Mouse (Mus musculus) gastrocnemius, postnatal 36 days (tissue): ENCODE data around the gene Mpc1. TPM values are rescaled to one million over a fixed set of nuclear protein-coding genes. Genes with fewer than 3 reads are reported as not detected.

Source experiments
- DNase-seq, 2 experiments: peaks; one replicate each; pipeline ENCODE4 v3.0.0; 2022
- intact Hi-C: fragments of 180-260 bp; cut with DNase I; formaldehyde crosslinking; loops from one replicate; pipeline ENCODE4 v1.15.1; 2025
- total RNA-seq, 2 experiments: library from RNA; stranded (reverse); gene quantifications; 2 replicates each; pipeline ENCODE4 v1.2.3; 2021

Mpc1 gene
- total RNA-seq, 2 experiments from 2014 or later: 378 to 448 TPM

- no peak for DNase-seq
- intact Hi-C loops: no loop called here
Observed at GRCm38 (mm10) chr17:8276680-8277079, 6.0 kb upstream of the Mpc1 start.

GRCm38 (mm10) chr17:8277266-8277665 is 5.4 kb upstream of the Mpc1 start:
- DNase-seq: no peak
- intact Hi-C loops: no loop called here

GRCm38 (mm10) chr17:8278356-8278755 is 4.3 kb upstream of the Mpc1 start:
- DNase-seq: no peak
- intact Hi-C loops: no loop called here

GRCm38 (mm10) chr17:8283526-8284253 is 986 bp downstream of the Mpc1 start:
- intact Hi-C loops: no loop called here

GRCm38 (mm10) chr17:8284254-8284661 is 1.6 kb downstream of the Mpc1 start:
- intact Hi-C loops: no loop called here
- peak; percentile 28 to 32 for DNase-seq

More at GRCm38 (mm10) chr17:8283526-8284253, 986 bp downstream of the Mpc1 start:
- peak; percentile 89 to 94 for DNase-seq

- intact Hi-C loops: no loop called here
- no peak for DNase-seq
Observed at GRCm38 (mm10) chr17:8285056-8285455, 2.4 kb downstream of the Mpc1 start.

- intact Hi-C loops: no loop called here
- DNase-seq: no peak
Observed at GRCm38 (mm10) chr17:8286987-8287386, 4.3 kb downstream of the Mpc1 start.

GRCm38 (mm10) chr17:8289993-8290679 is 7.4 kb downstream of the Mpc1 start:
- intact Hi-C loops: no loop called here
- DNase-seq: no peak

- intact Hi-C loops: no loop called here
- DNase-seq: no peak
Observed at GRCm38 (mm10) chr17:8290736-8291135, 8.0 kb downstream of the Mpc1 start.

GRCm38 (mm10) chr17:8295825-8296224 is 13.1 kb downstream of the Mpc1 start:
- intact Hi-C loops: no loop called here
- no peak for DNase-seq

GRCm38 (mm10) chr17:8296313-8296844 is 13.7 kb downstream of the Mpc1 start:
- no peak for DNase-seq
- intact Hi-C loops: no loop called here

- intact Hi-C loops: no loop called here
- no peak for DNase-seq
Observed at GRCm38 (mm10) chr17:8297746-8298145, 15.0 kb downstream of the Mpc1 start.

GRCm38 (mm10) chr17:8298281-8298680 is 15.6 kb downstream of the Mpc1 start:
- no peak for DNase-seq
- intact Hi-C loops: no loop called here

- no peak for DNase-seq
- intact Hi-C loops: no loop called here
Observed at GRCm38 (mm10) chr17:8299524-8299923, 16.8 kb downstream of the Mpc1 start.

- DNase-seq: no peak
- intact Hi-C loops: loop anchor here (5.0 kb wide), 1 partner anchor 34 kb away; no protein-coding TSS in a partner anchor
Observed at GRCm38 (mm10) chr17:8301515-8301914, 18.8 kb downstream of the Mpc1 start.

GRCm38 (mm10) chr17:8302772-8303438 is 20.2 kb downstream of the Mpc1 start:
- intact Hi-C loops: loop anchor here (5.0 kb wide), 1 partner anchor 36 kb away; no protein-coding TSS in a partner anchor
- DNase-seq: no peak

- intact Hi-C loops: loop anchor here (5.0 kb wide), 1 partner anchor 36 kb away; no protein-coding TSS in a partner anchor
- no peak for DNase-seq
Observed at GRCm38 (mm10) chr17:8303671-8304070, 21.0 kb downstream of the Mpc1 start.

- intact Hi-C loops: no loop called here
Observed at GRCm38 (mm10) chr17:8305801-8306200, 23.1 kb downstream of the Mpc1 start.

GRCm38 (mm10) chr17:8310838-8311614 is 28.3 kb downstream of the Mpc1 start, which contains the start of gene Sft2d1:
Gene Sft2d1 (plus strand): TSS chr17:8311102.
- peak; percentile 94 to 95 for DNase-seq
- intact Hi-C loops: no loop called here

More at GRCm38 (mm10) chr17:8305801-8306200, 23.1 kb downstream of the Mpc1 start:
- no peak for DNase-seq

- no peak for DNase-seq
- intact Hi-C loops: no loop called here
Observed at GRCm38 (mm10) chr17:8311751-8312150, 29.0 kb downstream of the Mpc1 start.
